Mouse (Mus musculus) embryonic stem cell, embryonic (primary cell): ENCODE results near the gene Ndufa7.

ENCODE experiments used
- CTCF ChIA-PET, 4 experiments: fragments of 300-600 bp in 2 of 4; fragments of 350-600 bp in 2 of 4; sonication (Branson Sonifier 250); formaldehyde crosslinking; loops; one replicate each; lab custom pipeline; 2022; ENCODE audit warnings: inconsistent platforms in 2 of 4; lab: Charles Lee
- POLR2A ChIA-PET, 4 experiments: fragments of 300-600 bp in 2 of 4; fragments of 350-600 bp in 2 of 4; sonication (Branson Sonifier 250); formaldehyde crosslinking; loops; one replicate each; lab custom pipeline; 2022; ENCODE audit warnings: antibody characterized with exemption in 4 of 4, inconsistent platforms in 1 of 4; lab: Charles Lee

Gene Ndufa7

DNA sequence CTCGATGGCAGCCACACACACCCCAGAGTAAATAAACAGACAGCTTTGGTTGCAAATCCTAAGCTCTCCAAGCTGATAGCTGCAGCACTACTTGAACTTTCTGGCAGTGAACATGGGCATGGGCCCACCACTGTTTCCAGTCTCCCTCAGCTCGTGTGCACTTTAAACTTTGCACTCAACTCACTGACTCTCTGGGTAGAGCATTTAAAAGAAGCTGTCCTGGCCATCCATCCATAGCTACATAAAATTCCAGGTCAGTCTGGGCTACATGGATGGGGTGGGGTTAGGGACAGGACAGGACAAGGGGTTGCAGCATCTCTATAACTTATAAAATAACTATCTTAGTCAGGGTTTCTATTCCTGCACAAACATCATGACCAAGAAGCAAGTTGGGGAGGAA, 63.4 kb downstream of the Ndufa7 start:
- CTCF ChIA-PET: interaction anchor here (0.6 to 1.4 kb wide), 5 partner anchors 36 to 335 kb away, joined by 3 to 6 read pairs (median 4); no protein-coding TSS in a partner anchor

More for the DNA sequence above, 63.4 kb downstream of the Ndufa7 start:
- POLR2A ChIA-PET: interaction anchor here in 3 of 4 experiments (0.6 to 2.8 kb wide), 19 partner anchors 9 to 433 kb away, joined by 3 to 14 read pairs (median 4); partner anchors contain the start of genes Ndufa7 (in 2 of the 3), Rps28 (in 2 of the 3), Cd320 (in 1 of the 3) and Daxx (in 1 of the 3)
